Mouse (Mus musculus): ENCODE measurements at regions not wholly inside any gene's neighbourhood (a gene's known extent, or its start where the extent isn't known, plus 50 kb on each side); places are given as distances from the start of the nearest gene placed in this dataset.

DNA sequence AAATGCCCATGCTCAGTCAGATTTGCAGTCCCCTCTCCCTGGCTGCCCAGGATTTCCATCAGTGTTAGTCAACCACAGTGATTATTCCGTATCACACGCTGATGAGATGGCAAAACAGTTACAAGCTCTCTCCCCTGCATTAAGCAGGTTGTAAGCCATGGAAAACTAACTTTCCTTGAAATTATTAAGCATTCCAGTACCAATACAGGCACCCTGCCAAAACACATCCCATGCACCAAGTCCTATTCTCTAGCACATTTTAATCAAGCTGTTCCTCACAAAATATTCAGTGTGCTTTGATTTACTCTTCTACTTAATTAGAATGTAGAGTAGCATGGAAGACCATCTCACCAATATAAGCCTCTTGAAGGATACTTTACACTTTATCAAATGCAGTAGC, 768.4 kb upstream of the Mms22l start:
- 0 out of 2 replicates have a peak, but pooled peaks cover 3% of the 10 kb centered on the region for H3K4me1 ChIP-seq (ENCODE audit: control insufficient read depth, insufficient read depth, low read length)
- no peak overlapping the region for H3K4me3 ChIP-seq (ENCODE audit: low read depth, low read length)
- 25% methylated on average over 2 of the region's 2 CpGs for WGBS
- no peak overlapping the region for H3K4me2 ChIP-seq (ENCODE audit: low read length)
- no peaks in the 10 kb centered on the region for H3K36me3 ChIP-seq (ENCODE audit: control insufficient read depth, insufficient read depth, low read length)
- no peak overlapping the region for H3K9ac ChIP-seq (ENCODE audit: low read length)
- ATAC-seq (0 out of 2 replicates have a peak, but pooled peaks have one; percentile 18), DNase-seq (ENCODE audit: low spot score) (peak; percentile 55)
- no peak overlapping the region for H3K27ac ChIP-seq (ENCODE audit: low read depth, low read length)
- H3K9me3 ChIP-seq (replicated peaks; ENCODE audit: control insufficient read depth, low read length), result no peaks in the 10 kb centered on the region
- no peaks in the 10 kb centered on the region for H3K27me3 ChIP-seq (replicated peaks; ENCODE audit: control insufficient read depth, insufficient read depth, low read length)

DNA sequence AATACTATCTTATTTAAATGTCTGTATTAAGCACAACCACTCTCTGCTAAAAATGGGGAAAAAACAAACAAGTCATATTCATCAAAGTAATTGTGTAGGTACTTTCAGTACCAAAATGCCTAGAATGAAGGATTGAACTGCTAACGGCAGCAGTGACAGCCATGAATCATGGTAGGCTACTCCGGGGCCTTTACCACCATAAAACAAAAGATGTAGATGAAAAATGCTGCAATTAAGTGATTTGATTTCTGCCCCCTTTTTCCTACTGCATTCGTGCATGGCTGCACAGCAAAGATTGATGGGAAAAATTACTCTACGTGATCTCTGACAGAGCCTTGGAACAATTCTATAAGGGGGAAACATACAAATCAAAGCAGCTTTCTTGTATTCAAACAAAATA, 763.8 kb upstream of the Mms22l start:
- H3K36me3 ChIP-seq (ENCODE audit: control insufficient read depth, insufficient read depth, low read length), result no peaks in the 10 kb centered on the region
- no peaks in the 10 kb centered on the region for H3K9me3 ChIP-seq (replicated peaks; ENCODE audit: control insufficient read depth, low read length)
- no peak overlapping the region for H3K4me2 ChIP-seq (ENCODE audit: low read length)
- no peak overlapping the region for H3K9ac ChIP-seq (ENCODE audit: low read length)
- 0 out of 2 replicates have a peak, but pooled peaks cover 3% of the 10 kb centered on the region for H3K4me1 ChIP-seq (ENCODE audit: control insufficient read depth, insufficient read depth, low read length)
- ATAC-seq (no peak), DNase-seq (ENCODE audit: low spot score) (no peak)
- no peaks in the 10 kb centered on the region for H3K27me3 ChIP-seq (replicated peaks; ENCODE audit: control insufficient read depth, insufficient read depth, low read length)
- no peak overlapping the region for H3K27ac ChIP-seq (ENCODE audit: low read depth, low read length)
- H3K4me3 ChIP-seq (ENCODE audit: low read depth, low read length), result no peak overlapping the region
- 40% methylated on average over 4 of the region's 4 CpGs for WGBS

DNA sequence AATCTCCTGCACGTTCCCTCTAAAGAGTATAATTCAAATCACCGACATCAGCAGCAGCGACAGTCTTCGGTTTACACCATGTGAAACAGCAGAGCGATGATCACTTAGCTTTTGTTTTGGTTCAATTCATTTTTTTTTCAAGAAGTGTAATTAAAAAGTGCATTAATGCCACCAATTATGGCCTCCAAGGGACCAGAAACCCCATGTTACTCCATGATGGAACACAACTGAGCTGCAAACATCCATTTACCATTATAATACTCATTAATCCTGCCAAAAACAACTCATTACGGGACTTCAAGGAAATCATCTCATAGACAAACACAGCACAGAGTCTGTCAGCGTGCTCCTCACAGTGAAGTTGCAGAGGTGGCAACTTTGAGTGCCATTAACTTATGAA, 752.2 kb upstream of the Mms22l start:
- H3K27me3 ChIP-seq (replicated peaks; ENCODE audit: control insufficient read depth, insufficient read depth, low read length), result no peaks in the 10 kb centered on the region
- H3K36me3 ChIP-seq (ENCODE audit: control insufficient read depth, insufficient read depth, low read length), result no peaks in the 10 kb centered on the region
- ATAC-seq (peak; percentile 42; the same call in 1 of the 2 replicates), DNase-seq (ENCODE audit: low spot score) (peak; percentile 42)
- H3K9ac ChIP-seq (ENCODE audit: low read length), result no peak overlapping the region
- no peaks in the 10 kb centered on the region for H3K9me3 ChIP-seq (replicated peaks; ENCODE audit: control insufficient read depth, low read length)
- H3K4me2 ChIP-seq (ENCODE audit: low read length), result 0 out of 2 replicates have a peak overlapping the region, but pooled peaks have one; percentile 9
- no peak overlapping the region for H3K27ac ChIP-seq (ENCODE audit: low read depth, low read length)
- no peak overlapping the region for H3K4me3 ChIP-seq (ENCODE audit: low read depth, low read length)
- WGBS, result 24% methylated on average over 7 of the region's 7 CpGs
- H3K4me1 ChIP-seq (ENCODE audit: control insufficient read depth, insufficient read depth, low read length), result no peaks in the 10 kb centered on the region

GRCm38 (mm10) chr4:23758005-23758404, 738.2 kb upstream of the Mms22l start:
- peaks cover 9% of the 10 kb centered on the region; the same call in 1 of the 2 replicates for H3K4me1 ChIP-seq (ENCODE audit: control insufficient read depth, insufficient read depth, low read length)
- H3K9me3 ChIP-seq (replicated peaks; ENCODE audit: control insufficient read depth, low read length), result no peaks in the 10 kb centered on the region
- no peak overlapping the region for H3K4me3 ChIP-seq (ENCODE audit: low read depth, low read length)
- no peak overlapping the region for H3K27ac ChIP-seq (ENCODE audit: low read depth, low read length)
- H3K27me3 ChIP-seq (replicated peaks; ENCODE audit: control insufficient read depth, insufficient read depth, low read length), result no peaks in the 10 kb centered on the region
- H3K9ac ChIP-seq (ENCODE audit: low read length), result no peak overlapping the region
- no peaks in the 10 kb centered on the region for H3K36me3 ChIP-seq (ENCODE audit: control insufficient read depth, insufficient read depth, low read length)
- no peak overlapping the region for H3K4me2 ChIP-seq (ENCODE audit: low read length)
- DNase-seq (ENCODE audit: low spot score) (no peak), ATAC-seq (no peak)

GRCm38 (mm10) chr4:23787417-23788204, 708.6 kb upstream of the Mms22l start:
- Histone ChIP-seq H3K36me3 (ENCODE audit: control insufficient read depth, insufficient read depth, low read length) (no peaks in the 10 kb centered on the region), H3K27ac (ENCODE audit: low read depth, low read length) (no peak overlapping the region), H3K4me2 (ENCODE audit: low read length) (peak overlapping the region; percentile 12; the same call in 1 of the 2 replicates), H3K4me3 (ENCODE audit: low read depth, low read length) (no peak overlapping the region), H3K9me3 (replicated peaks; ENCODE audit: control insufficient read depth, low read length) (no peaks in the 10 kb centered on the region), H3K4me1 (ENCODE audit: control insufficient read depth, insufficient read depth, low read length) (peaks cover 3% of the 10 kb centered on the region), H3K27me3 (replicated peaks; ENCODE audit: control insufficient read depth, insufficient read depth, low read length) (no peaks in the 10 kb centered on the region), H3K9ac (ENCODE audit: low read length) (no peak overlapping the region)
- ATAC-seq (peak; percentile 95), DNase-seq (ENCODE audit: low spot score) (peak; percentile 84)
- 4% methylated on average over 4 of the region's 4 CpGs for WGBS

GRCm38 (mm10) chr4:23823516-23823915, 672.7 kb upstream of the Mms22l start:
- H3K9me3 ChIP-seq (replicated peaks; ENCODE audit: control insufficient read depth, low read length), result no peaks in the 10 kb centered on the region
- H3K27me3 ChIP-seq (replicated peaks; ENCODE audit: control insufficient read depth, insufficient read depth, low read length), result no peaks in the 10 kb centered on the region
- no peaks in the 10 kb centered on the region for H3K36me3 ChIP-seq (ENCODE audit: control insufficient read depth, insufficient read depth, low read length)
- no peak overlapping the region for H3K9ac ChIP-seq (ENCODE audit: low read length)
- 59% methylated on average over 2 of the region's 2 CpGs for WGBS
- ATAC-seq (no peak), DNase-seq (ENCODE audit: low spot score) (peak; percentile 8)
- H3K4me1 ChIP-seq (ENCODE audit: control insufficient read depth, insufficient read depth, low read length), result peaks cover 3% of the 10 kb centered on the region; the same call in 1 of the 2 replicates
- no peak overlapping the region for H3K4me2 ChIP-seq (ENCODE audit: low read length)
- H3K27ac ChIP-seq (ENCODE audit: low read depth, low read length), result no peak overlapping the region
- no peak overlapping the region for H3K4me3 ChIP-seq (ENCODE audit: low read depth, low read length)

DNA sequence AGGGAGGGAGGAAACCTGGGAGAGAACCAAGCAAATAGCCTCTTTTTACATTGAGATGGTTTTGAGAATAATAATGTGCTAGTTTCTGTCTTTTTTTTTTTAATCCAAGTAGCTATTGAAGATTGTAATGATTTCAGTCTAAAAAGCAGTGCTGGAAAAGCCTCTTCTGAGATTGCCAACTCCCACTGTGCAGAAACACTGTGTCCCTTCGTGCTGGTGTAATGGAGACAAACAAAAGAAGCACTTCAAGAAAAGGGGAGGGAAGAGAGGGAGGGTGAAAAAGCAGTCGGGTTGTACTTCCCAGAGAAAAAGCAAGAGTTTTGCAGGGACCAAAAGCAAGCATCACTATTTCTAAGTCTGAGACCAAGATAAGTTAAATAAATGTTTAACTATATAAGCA, 669.4 kb upstream of the Mms22l start:
- 0% methylated on average over 2 of the region's 2 CpGs for WGBS
- no peaks in the 10 kb centered on the region for H3K27me3 ChIP-seq (replicated peaks; ENCODE audit: control insufficient read depth, insufficient read depth, low read length)
- H3K4me3 ChIP-seq (ENCODE audit: low read depth, low read length), result no peak overlapping the region
- no peak overlapping the region for H3K4me2 ChIP-seq (ENCODE audit: low read length)
- H3K9me3 ChIP-seq (replicated peaks; ENCODE audit: control insufficient read depth, low read length), result no peaks in the 10 kb centered on the region
- H3K36me3 ChIP-seq (ENCODE audit: control insufficient read depth, insufficient read depth, low read length), result no peaks in the 10 kb centered on the region
- peaks cover 8% of the 10 kb centered on the region; the same call in 1 of the 2 replicates for H3K4me1 ChIP-seq (ENCODE audit: control insufficient read depth, insufficient read depth, low read length)
- no peak overlapping the region for H3K9ac ChIP-seq (ENCODE audit: low read length)
- DNase-seq (ENCODE audit: low spot score) (peak; percentile 87), ATAC-seq (peak; percentile 84)
- H3K27ac ChIP-seq (ENCODE audit: low read depth, low read length), result no peak overlapping the region

- Histone ChIP-seq H3K4me1 (ENCODE audit: control insufficient read depth, insufficient read depth, low read length) (peaks cover 12% of the 10 kb centered on the region; the same call in 1 of the 2 replicates), H3K27ac (ENCODE audit: low read depth, low read length) (no peak overlapping the region), H3K9ac (ENCODE audit: low read length) (no peak overlapping the region), H3K27me3 (replicated peaks; ENCODE audit: control insufficient read depth, insufficient read depth, low read length) (no peaks in the 10 kb centered on the region), H3K4me3 (ENCODE audit: low read depth, low read length) (no peak overlapping the region), H3K36me3 (ENCODE audit: control insufficient read depth, insufficient read depth, low read length) (no peaks in the 10 kb centered on the region), H3K9me3 (replicated peaks; ENCODE audit: control insufficient read depth, low read length) (no peaks in the 10 kb centered on the region), H3K4me2 (ENCODE audit: low read length) (no peak overlapping the region)
- DNase-seq (ENCODE audit: low spot score) (peak; percentile 80), ATAC-seq (peak; percentile 90)
- 33% methylated on average over 7 of the region's 7 CpGs for WGBS
These were observed 663.7 kb upstream of the Mms22l start for GRCm38 (mm10) chr4:23832385-23833164.
